Mouse (Mus musculus): Measurements from ENCODE around the gene Ctnnb1. TPM values are rescaled to one million over a fixed set of nuclear protein-coding genes. Genes with fewer than 3 reads are reported as not detected.

Gene Ctnnb1
- total RNA-seq, 4 experiments from 2014 or later, result 398 to 437 (median 405) TPM

DNA sequence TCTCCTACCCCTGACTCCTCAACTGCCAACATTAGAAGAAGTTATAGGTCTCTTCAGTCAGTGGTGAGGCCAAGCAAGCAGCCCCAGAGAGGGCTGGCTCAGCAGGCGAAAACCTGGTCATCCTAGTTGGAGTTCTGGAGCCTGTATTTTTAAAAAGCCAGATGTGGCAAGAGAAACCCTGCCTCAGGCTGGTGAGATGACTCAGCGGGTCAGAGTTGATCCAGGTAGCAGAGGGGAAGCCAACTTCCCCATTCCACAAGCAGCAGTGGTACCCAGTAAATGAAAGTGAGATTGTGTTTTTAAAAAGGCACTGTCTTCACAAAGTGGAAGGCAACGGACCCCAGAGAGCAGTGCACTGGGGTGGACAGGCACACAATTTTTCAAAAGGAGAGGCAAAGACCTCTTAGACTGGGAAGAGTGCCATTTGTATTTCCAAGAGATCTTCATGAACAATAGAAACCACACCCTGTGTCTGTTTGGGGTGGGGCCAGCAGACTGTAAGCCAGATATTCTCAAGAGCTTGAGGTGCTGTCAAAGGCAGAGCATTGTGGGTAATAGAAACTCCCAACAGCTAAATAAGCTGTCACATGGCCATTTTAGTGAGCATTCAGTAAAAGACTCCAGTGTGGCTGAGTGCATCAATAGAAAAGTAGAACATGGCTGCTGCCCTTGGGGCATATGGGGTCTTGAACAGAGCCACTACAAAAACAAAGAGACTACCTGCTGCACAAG, 33.1 kb downstream of the Ctnnb1 start:
- peak; percentile 66 for DNase-seq (ENCODE audit: low spot score)

DNA sequence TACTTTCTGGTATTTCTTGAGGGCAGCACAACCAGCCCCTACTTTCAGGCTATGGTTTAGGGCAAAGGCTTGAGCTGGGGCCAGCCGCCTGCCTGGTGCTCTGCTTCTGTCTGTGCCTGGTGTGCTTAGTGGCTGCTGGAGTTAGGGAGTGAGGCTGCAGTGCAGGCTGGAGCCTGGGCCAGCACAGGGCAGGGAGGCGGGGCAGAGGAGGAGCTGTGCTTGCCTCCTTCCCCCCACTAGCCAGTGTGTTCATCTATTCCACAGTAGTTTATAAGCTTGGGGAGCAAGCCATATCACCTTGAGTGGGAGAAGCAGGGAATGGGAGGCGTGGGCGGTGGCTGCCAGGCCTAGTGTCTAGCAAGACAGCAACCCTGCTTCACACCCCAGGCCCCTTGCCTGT, 34.1 kb downstream of the Ctnnb1 start:
- no peak for DNase-seq (ENCODE audit: low spot score)

DNA sequence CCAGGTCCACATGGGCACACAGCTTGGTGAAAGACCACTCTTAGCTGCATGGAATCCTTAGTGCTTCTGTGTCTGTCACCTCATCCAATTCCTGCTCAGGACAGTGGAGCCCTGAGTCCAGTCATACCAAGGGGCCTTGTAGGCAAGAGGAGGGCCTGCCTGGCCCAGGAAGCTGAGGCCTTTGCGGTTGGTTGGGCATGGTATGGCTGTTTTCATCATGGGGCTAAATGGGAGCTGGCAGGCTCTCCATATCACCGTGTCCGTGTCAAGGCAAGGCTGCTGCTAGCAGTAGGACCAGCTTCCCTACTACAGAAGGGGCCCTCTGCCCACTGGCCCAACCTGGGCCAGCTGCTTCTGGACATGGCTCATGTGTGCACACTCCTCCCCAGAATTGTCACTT, 34.7 kb downstream of the Ctnnb1 start:
- no peak for DNase-seq (ENCODE audit: low spot score)

DNA sequence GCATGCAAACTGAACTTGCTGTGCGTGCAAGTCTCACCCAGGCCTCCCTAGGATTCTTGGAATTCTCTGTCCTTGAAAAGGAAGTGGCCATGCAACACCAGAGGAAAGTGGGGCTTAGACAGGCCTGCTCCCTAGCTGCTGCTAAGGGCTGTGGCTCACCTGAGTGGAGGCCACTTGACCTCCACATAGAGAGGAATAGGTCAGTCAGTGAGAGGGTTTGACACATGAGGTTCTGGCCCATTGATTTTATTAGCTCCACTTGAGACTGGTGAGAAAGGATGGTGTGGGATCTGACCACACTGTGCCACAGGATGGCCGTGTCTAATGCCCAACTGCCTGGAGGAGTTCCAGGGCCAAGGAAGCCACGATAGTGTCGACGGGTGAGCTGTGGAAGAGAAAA, 35.2 kb downstream of the Ctnnb1 start:
- DNase-seq (ENCODE audit: low spot score), result no peak

DNA sequence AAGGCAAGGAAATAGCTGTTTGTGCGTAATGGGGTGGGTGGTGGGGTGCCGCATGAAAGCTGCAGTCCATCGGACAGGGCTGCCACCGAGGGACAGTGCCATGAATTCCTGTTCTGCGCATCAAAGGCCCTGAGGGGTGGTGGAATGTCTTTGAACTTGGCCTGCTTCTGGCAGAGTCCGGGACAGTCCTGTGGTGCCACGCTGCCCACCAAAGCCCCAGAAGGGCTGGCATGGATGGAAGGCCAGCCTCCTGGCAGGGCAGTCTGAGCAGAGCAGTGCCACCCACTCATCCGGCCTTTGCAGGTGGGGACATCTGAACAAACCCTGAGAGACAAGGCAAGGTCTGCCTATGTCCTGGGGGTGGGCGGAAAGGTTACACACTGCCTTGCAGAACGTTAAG, 36.0 kb downstream of the Ctnnb1 start:
- DNase-seq (ENCODE audit: low spot score), result no peak

DNA sequence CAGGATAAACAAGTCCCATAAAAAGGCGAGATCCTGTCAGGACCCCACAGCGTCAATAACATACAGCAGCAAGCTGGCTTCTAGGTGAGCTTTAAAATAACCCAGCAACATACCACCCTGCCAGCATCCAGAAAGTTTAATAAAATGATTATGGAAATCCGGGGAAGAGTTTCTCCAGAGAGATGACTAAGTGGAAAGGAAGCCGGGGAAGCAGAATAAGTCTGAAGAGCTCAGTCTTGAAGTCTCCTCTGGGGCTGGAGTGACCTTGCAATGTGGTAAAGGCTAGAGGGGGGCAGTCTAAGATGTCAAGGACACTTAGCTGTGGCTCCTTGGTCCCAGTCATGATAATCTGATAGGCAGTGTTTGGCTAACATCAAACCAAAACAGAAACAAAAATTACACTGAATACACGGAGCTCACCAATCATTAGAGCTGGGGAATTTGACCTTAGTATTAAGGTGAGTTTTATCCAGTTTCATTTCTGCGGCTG, 44.1 kb downstream of the Ctnnb1 start:
- no peak for DNase-seq (ENCODE audit: low spot score)

DNA sequence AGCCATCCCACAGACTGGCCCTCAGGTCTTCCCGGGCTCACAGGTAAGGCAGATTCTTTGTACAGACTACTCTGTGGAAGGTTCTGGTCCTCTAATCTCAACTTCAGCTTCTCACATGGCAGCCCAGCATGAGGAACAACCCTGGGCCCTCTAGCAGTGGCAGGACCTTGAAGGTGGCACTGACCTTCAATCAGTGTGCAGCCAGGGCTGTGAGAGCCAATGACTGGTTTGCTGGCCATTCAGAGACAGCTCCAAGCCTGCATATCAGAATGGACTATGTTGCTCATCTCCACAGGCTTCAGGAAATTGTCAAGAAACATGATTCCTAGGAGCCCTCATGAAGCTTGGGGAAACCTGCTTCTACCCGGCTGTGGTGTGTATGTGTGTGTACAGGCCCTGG, 45.2 kb downstream of the Ctnnb1 start:
- no peak for DNase-seq (ENCODE audit: low spot score)

DNA sequence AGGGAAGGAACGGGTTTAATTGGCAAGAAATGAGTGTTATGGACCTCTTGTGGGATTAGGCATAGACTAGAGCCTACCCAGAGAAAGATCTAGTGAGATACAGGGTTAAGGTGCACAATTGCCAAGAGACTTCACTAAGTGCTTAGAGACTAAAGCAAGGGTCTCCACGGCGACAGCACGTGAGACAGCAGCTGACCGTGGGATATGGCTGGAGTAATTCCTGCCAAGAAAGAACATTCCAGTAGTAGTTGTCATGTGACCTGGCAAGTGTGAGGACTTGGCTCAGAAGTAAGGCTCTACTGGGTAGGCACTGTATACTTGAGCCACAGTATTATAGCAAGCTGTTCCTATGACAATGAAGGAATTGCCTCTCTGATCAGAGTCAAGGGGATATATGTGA, 47.1 kb downstream of the Ctnnb1 start:
- peak; percentile 49 for DNase-seq (ENCODE audit: low spot score)

DNA sequence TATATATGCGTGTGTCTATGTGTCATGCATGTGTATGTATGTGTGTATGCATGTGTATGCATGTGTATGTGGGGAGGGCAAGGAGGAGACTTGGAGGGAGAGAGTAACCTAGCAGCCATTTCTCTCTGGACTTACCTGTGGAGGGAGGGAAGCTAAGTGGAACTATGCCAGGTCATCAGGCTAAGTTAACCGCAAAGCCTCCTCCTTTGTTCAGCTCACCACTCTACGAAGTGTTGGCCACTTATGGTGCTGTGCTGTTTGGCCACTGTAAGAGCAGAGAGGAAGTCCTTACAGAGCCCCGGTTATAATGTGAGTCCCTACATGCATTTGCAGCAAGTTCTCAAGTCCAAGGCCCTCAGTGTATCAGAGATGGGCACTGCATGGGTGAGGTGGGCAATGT, 47.8 kb downstream of the Ctnnb1 start:
- no peak for DNase-seq (ENCODE audit: low spot score)

DNA sequence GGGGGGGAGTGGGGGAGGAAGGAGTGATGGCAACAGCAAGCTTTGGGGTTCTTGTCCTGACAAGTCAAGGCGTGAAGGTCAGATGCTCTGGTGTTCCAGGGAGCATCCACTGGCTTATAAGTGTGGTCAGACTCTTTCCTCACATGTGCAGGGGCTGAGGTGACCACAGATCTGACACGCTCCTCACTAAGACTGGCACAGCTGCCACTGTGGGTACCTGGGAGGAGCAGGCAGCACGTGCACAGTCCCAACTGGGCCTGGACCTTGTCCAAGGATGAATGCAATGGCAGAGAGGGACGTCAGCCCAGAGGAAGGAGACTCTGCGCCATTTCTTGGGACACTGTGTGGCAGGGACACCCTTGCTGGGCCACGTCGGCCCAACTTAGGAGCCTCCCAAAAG, 52.8 kb downstream of the Ctnnb1 start:
- DNase-seq (ENCODE audit: low spot score), result no peak

DNA sequence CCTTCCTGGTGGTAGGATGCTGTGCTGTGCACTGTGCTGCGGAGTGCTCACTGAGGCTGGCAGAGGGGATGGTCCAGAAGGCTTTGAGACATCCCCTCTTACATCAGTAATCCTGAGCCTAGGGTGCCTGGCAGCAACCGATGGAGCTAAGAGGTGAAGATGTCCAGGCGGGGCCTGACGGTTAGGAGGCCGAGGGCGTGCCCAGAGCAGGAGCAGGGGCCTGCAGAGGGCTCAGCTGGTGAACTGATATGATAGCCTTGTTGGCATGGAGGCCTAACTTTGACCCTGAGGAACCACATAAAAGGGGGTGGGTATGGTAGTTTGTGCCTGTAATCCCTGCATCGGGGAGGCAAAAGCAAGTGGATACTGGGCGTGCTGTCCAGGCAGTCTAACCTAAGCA, 54.8 kb downstream of the Ctnnb1 start:
- DNase-seq (ENCODE audit: low spot score), result no peak

DNA sequence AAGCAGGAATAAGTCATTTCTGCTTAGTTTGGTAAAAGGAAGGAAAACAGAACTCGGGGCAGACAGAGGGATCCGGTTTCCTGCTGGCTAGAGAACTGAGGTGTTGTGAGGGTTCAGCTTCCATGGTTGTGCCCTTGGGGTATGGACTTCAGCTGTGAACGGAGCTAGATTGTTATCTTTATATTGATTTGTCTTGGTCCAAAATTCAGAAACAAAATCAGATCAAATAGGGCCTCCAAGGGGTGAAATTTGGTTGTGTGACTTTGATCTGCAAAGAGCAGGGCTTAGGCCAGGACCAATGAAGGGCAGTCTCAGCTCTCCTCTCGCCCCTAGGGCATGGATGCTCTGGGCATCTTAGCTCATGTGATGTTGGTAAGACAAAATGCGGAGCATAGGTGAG, 55.5 kb downstream of the Ctnnb1 start:
- DNase-seq (ENCODE audit: low spot score), result no peak

DNA sequence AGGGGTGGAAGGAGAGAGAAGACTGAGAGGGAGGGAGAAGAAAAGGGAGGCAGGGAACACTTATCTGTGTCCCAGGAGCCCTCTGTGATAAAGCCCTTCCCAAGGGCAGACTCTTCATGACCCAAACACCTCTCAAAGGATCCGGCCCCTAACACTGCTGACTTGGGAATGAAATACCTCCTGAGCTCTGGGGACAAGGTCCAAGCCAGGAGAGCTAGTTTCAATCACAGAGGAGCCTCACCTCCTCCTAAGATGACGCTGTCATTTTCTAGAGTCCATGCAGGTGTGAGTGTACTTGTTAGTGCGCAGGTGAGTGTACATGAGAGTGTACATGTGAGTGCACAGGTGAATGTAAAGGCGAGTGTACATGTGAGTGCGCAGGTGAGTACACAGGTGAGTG, 56.0 kb downstream of the Ctnnb1 start:
- DNase-seq (ENCODE audit: low spot score), result no peak

DNA sequence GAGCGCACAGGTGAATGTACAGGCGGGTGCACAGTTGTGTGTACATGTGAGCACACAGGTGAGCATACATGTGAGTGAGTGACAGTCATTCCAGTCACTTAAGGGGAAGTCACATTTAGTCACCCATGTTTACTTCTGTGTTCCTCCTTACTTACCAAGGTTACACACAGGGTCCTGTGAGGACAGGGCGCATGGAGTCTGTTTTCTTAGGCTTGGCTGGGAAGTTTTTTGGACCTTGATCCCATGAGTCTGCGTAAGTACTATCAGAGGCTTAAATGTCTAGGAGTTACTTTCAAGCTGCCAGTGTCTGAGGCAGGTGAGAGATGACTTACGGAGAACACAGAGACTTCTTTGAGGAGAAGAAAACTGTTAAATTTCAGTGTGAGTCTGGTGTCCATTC, 56.5 kb downstream of the Ctnnb1 start:
- DNase-seq (ENCODE audit: low spot score), result no peak

DNA sequence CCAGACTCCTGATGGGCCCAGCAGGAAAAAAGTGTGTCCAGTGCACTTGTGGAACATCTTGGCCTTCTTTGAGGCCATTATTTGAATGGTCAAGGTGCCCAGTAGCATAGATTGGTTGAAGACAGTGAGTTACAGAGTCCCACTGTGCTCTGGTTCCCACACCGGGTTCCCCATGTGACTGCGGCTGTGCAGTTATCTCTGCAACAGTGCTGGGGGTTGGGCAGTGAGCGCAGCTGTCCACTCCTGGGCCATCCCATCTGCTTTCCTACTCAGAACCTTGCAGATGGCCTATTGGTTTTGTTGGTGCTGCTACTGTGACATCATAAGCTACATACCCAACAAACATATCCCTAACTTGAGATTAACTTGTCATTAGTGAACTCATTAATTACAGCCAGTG, 57.2 kb downstream of the Ctnnb1 start:
- no peak for DNase-seq (ENCODE audit: low spot score)

DNA sequence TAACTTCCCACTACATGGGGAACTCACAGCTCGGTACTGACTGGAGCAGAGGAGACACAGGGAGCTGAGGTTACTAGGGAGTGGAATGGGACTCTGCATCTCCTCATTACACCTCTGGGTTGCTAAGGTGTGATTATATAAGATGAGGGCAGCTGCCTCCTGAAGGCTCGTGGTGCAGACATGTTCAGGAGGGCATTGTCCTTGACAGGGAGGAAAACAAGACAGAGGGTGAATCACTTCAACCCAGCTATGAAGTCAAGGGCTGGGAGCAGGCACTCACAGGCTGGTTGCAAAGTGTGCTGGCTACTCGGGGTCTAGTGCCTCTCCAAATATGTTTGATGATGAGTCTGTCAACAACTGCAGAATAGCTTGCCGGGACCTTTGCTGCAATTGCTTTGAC, 58.0 kb downstream of the Ctnnb1 start:
- no peak for DNase-seq (ENCODE audit: low spot score)

DNA sequence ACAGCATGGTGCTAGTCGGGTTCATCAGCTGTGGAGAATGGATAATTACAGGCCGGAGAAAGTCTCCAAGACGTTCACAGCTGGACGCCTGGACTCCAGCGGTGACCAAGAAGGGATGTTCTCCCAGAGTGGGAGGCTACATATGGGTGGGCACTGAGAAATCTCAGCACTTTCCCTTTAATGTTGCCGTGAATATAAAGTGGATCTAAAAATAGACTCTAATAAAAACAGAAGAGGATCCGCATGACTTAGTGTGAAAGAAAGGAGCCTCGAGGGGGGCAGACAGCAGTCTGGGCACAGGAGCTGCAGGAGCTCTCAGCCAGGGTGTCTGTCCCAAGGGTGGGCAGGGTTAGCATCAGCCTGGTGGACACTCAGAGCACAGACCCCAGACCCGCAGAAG, 59.1 kb downstream of the Ctnnb1 start:
- DNase-seq (ENCODE audit: low spot score), result no peak

DNA sequence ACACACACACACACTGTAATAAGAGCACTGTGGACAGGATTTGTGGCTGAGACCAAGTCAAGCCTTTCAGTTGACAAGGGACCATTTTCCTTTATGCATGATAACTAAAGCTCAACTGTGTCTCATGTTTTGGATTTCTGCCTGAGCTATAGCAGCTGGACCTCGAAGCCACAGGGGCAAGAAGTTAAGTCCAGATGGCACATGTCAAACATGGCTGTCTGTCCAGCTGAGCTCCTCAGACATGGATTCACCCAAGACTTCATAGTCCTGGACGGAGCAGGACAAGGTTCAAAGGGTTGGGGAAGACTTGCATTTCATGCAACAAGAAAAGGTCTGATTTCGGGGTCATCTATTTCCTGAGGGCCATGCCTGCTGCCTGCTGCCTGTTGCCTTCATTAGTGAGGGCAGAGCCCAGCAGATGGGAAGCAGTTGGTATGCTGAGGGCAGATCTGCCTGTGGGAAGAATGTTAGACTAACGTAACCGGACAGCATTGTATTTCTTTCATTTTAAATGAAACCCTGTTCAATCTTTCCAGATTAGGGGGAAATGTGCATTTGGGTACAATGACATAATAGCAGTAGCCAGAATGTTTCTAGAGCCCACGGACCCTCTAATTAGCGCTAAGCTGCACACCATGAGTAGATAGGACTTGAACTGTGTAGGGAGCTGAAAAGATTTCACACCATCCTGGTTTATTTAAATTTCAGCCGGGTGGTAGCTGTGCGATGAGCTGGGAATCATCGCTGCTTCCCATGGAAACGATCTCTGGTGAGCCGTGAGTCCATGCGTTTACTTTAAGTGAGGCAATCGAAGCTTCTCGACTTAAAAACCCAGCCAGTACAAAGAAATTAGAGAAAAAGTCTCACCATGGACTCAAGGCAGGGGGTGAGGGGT, 61.0 kb downstream of the Ctnnb1 start:
- DNase-seq (ENCODE audit: low spot score), result no peak

DNA sequence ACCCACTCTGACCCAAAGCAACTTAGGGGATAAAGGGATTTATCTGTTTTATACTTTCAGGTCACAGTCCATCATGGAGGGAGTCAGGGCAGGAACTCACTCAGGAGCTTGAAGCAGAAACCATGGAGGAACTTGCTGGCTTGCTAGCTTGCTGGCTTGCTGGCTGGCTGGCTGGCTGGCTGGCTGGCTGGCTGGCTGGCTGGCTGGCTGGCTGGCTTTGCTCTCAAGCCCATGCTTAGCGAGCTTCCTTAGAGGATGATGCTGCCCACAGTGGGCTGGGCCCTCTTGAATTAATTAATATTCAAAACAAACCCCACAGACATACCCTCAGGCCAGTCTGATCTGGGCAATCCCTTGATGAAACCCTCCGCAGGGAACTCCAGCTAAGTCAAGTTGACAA, 62.8 kb downstream of the Ctnnb1 start:
- DNase-seq (ENCODE audit: low spot score), result no peak

DNA sequence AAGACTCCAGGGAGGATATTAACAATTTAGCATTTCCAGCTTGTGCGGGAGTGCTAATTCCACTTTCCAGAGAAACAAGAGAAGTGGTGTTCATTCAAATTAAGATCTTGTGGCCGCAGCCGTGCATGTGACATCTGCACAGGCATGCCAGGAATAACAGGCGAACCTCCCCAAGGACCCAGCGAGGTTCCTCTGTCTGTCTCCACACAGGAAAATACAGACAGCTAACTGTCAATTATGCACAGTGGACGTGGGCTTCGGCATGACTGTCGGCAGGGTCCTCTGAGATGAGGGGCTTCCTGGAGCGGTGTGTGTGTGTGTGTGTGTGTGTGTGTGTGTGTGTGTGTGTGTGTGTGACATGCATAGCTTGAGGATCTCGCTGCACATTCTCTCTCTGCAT, 64.0 kb downstream of the Ctnnb1 start:
- no peak for DNase-seq (ENCODE audit: low spot score)

DNA sequence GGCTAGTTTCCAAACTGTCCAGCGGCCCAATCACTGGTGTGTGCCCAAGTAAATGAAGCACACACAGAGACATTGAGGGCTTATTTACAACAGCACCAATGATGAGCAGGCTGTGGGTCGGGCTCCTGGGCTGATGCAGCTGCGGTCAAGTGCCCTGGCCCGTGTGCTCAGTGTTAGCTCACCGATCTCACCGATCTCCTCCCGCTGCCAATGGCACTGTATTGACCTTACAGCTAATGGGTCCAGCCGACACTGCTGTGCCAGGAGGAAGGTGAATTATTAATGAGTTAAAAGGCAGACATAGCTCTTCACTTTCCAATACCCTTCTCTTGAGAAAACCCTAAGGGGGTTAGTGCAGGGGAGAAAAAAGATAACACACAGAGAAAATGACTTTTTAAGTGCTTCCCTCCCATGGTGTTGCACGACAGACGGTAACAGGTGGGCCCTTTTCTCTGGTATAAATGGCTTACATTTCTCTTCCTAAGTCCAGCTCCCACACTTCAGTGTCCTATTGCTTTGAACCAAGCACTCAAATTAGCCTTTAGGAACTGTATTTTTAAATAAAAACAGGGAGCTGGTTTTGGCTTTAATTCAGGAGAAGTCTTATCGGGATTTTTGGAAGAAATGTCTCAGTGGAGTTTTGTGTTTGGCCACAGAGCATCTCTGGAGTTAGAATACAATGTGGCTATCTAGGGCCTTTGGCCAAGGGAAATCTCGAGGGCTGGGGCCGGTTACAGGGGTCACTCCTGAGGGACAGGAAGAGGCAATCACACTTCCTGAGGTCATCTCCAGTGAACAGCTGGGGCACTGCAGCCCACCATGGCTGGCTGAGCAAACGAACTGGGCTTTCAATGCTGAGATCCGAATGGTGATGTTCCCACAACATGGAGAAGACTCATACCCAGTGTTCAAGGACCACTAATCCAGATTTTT, 65.5 kb downstream of the Ctnnb1 start:
- DNase-seq (ENCODE audit: low spot score), result peak; percentile 46

DNA sequence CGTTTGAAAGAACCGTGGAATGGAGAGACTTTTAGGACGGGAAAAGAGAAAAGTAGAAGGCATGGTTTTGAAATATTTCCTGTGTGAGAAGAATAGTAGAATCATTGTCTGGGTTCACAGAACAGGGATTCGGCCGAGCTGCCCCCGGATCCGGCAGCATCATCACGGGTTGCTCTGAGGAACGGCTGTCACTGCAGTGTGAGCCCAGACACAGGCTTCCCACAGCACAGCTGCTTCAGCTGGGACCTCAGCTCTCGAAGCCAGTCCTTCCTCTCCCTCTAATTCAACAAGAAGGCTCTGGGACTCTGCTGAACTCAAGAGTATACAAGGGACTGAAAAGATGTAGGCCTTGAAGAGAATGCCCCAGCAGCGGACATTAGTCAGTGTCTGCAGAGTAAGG, 69.7 kb downstream of the Ctnnb1 start:
- DNase-seq (ENCODE audit: low spot score), result no peak

Data from heart, adult 8-10 months (tissue).